9 mouse cellular contexts compared by ENCODE assay signal in genomic region chr15:3987981-3988380, GRCm38 (mm10). TPM values are rescaled to one million over a fixed set of nuclear protein-coding genes. Genes with fewer than 3 reads are reported as not detected.
DNase-seq lines count a peak whose midpoint lies in the region; ATAC-seq and TF ChIP-seq lines count a peak whose summit lies in the region.
"Had no signal": no experiment of that assay in that cellular context is flagged by ENCODE, and none has a peak within 500 bp of the region (broad histone marks: within the 10 kb centered on the region; RNA-seq: fewer than 3 reads in every experiment).

No protein-coding gene starts in this region.

- peak; percentile 79 for TF ChIP-seq CTCF in intestine, postnatal 0 days (IDR thresholded peaks at IDR 0.05; ENCODE audit: low read depth)
- peak; percentile 49 to 61 (median 50); a peak in 5 of 6 replicates for TF ChIP-seq CTCF in MEL (IDR thresholded peaks at IDR 0.05 in 2 of 3, conservative IDR thresholded peaks at IDR 0.05 in 1 of 3; ENCODE audit: control insufficient read depth in 1 of 3, insufficient read depth in 1 of 3, low read depth in 2 of 3, low read length in 3 of 3, poor library complexity in 1 of 3, severe bottlenecking in 1 of 3)

- no peak overlapping the region for H3K4me3 ChIP-seq in intestine, postnatal 0 days (ENCODE audit: low read depth, low read length)
- no peak overlapping the region for H3K4me3 ChIP-seq in intestine, embryonic 15.5 days (replicated peaks)
- no peak overlapping the region for H3K4me3 ChIP-seq in MEL (ENCODE audit: control insufficient read depth in 1 of 2, insufficient read depth in 1 of 2, low read depth in 2 of 2, low read length in 2 of 2)
- H3K4me3 ChIP-seq: limb, embryonic 13.5 days had no signal

- no peaks in the 10 kb centered on the region for H3K4me1 ChIP-seq in intestine, postnatal 0 days (replicated peaks; ENCODE audit: control insufficient read depth, insufficient read depth, low read length)
- no peaks in the 10 kb centered on the region for H3K4me1 ChIP-seq in intestine, embryonic 15.5 days (replicated peaks)
- H3K4me1 ChIP-seq in MEL (ENCODE audit: control insufficient read depth in 1 of 2, insufficient read depth in 2 of 2, low read length in 2 of 2), result no peaks in the 10 kb centered on the region; a peak in 2 of 4 replicates
- H3K4me1 ChIP-seq: limb, embryonic 13.5 days had no signal

- no peaks in the 10 kb centered on the region for H3K79me2 ChIP-seq in MEL (ENCODE audit: control insufficient read depth, insufficient read depth, low read length, poor library complexity)

- H3K36me3 ChIP-seq in intestine, postnatal 0 days (ENCODE audit: control insufficient read depth, insufficient read depth), result peaks cover 44% of the 10 kb centered on the region
- H3K36me3 ChIP-seq in intestine, embryonic 15.5 days, result peaks cover 22% of the 10 kb centered on the region
- H3K36me3 ChIP-seq in MEL (ENCODE audit: control insufficient read depth in 1 of 2, insufficient read depth in 2 of 2, low read length in 2 of 2), result peaks cover 7 to 19% of the 10 kb centered on the region in 2 experiments

- no peak for ATAC-seq in intestine, postnatal 0 days
- ATAC-seq in intestine, embryonic 15.5 days, result no peak
- 0 out of 2 replicates have a peak, but pooled peaks have one; percentile 57 for ATAC-seq in erythroid progenitor cell, adult 5-6 weeks (replicated peaks; ENCODE audit: low FRiP score, poor library complexity, severe bottlenecking)

- WGBS in intestine, postnatal 0 days, result 70% methylated on average over 2 of the region's 2 CpGs
- 70% methylated on average over 2 of the region's 2 CpGs for WGBS in intestine, embryonic 15.5 days

- no peaks in the 10 kb centered on the region for H3K9me3 ChIP-seq in intestine, postnatal 0 days (ENCODE audit: control insufficient read depth)
- H3K9me3 ChIP-seq in intestine, embryonic 15.5 days, result no peaks in the 10 kb centered on the region
- no peaks in the 10 kb centered on the region for H3K9me3 ChIP-seq in MEL (replicated peaks; ENCODE audit: insufficient read depth, low read length)
- H3K9me3 ChIP-seq: limb, embryonic 13.5 days had no signal

- H3K27ac ChIP-seq in intestine, postnatal 0 days (ENCODE audit: low read depth, low read length), result no peak overlapping the region
- H3K27ac ChIP-seq in intestine, embryonic 15.5 days, result no peak overlapping the region
- no peak overlapping the region for H3K27ac ChIP-seq in MEL (ENCODE audit: control insufficient read depth, low read depth, low read length)
- H3K27ac ChIP-seq: limb, embryonic 13.5 days had no signal

- peak; percentile 74 to 79 for DNase-seq in B cell, adult 2 months
- DNase-seq in MEL (ENCODE audit: low read depth, low spot score), result peak; percentile 71
- peak; percentile 68 for DNase-seq in lung, postnatal 36 days
- peak; percentile 26 to 27 for DNase-seq in thymus, postnatal 36 days
- no peak for DNase-seq in urinary bladder, adult 18-20 months (ENCODE audit: low spot score in 2 of 2)

- no peak overlapping the region for H3K4me2 ChIP-seq in intestine, postnatal 0 days (replicated peaks; ENCODE audit: low read depth)
- no peak overlapping the region for H3K4me2 ChIP-seq in intestine, embryonic 15.5 days (replicated peaks)
- H3K4me2 ChIP-seq: limb, embryonic 13.5 days had no signal

- TF ChIP-seq RAD21 in MEL (IDR thresholded peaks at IDR 0.05; ENCODE audit: low read depth, low read length), result peak; percentile 39

- H3K27me3 ChIP-seq in intestine, postnatal 0 days (replicated peaks; ENCODE audit: control insufficient read depth, insufficient read depth, low read length), result no peaks in the 10 kb centered on the region
- H3K27me3 ChIP-seq in intestine, embryonic 15.5 days (replicated peaks), result no peaks in the 10 kb centered on the region
- H3K27me3 ChIP-seq in MEL (ENCODE audit: control insufficient read depth in 1 of 2, insufficient read depth in 2 of 2, low read length in 2 of 2), result no peaks in the 10 kb centered on the region
- H3K27me3 ChIP-seq: limb, embryonic 13.5 days had no signal

- H3K9ac ChIP-seq in intestine, postnatal 0 days (ENCODE audit: low read depth, low read length), result no peak overlapping the region
- no peak overlapping the region for H3K9ac ChIP-seq in intestine, embryonic 15.5 days
- H3K9ac ChIP-seq in MEL (ENCODE audit: control insufficient read depth, low read depth, low read length, poor library complexity, severe bottlenecking), result no peak overlapping the region
- H3K9ac ChIP-seq: limb, embryonic 13.5 days had no signal

- TF ChIP-seq EP300 in MEL (IDR thresholded peaks at IDR 0.05; ENCODE audit: low read depth in 1 of 2, low read length in 2 of 2), result no peak

- no peak for TF ChIP-seq POLR2A in MEL (IDR thresholded peaks at IDR 0.05; ENCODE audit: control insufficient read depth in 1 of 2, insufficient read depth in 1 of 2, low read depth in 1 of 2, low read length in 2 of 2, poor library complexity in 1 of 2)

TF ChIP-seq in MEL, 35 proteins besides CTCF, POLR2A, EP300 and RAD21:
- no peak for TF ChIP-seq E2F4 (IDR thresholded peaks at IDR 0.05; ENCODE audit: borderline replicate concordance, low read depth, low read length)
- TF ChIP-seq TCF12 (IDR thresholded peaks at IDR 0.05; ENCODE audit: low read depth, low read length), result no peak
- peak; percentile 54 for TF ChIP-seq SMC3 (IDR thresholded peaks at IDR 0.05; ENCODE audit: low read depth, low read length)
- no peak for TF ChIP-seq RCOR1 (IDR thresholded peaks at IDR 0.05; ENCODE audit: low read depth, low read length)
- no peak for TF ChIP-seq POLR2AphosphoS2 (IDR thresholded peaks at IDR 0.05; ENCODE audit: low read length)
- no peak for TF ChIP-seq JUND (IDR thresholded peaks at IDR 0.05; ENCODE audit: low read depth, low read length)
- TF ChIP-seq ZC3H11A (IDR thresholded peaks at IDR 0.05; ENCODE audit: low read depth, low read length), result no peak
- TF ChIP-seq MAZ (IDR thresholded peaks at IDR 0.05; ENCODE audit: low read depth, low read length), result no peak
TF ChIP-seq in MEL: peak in this region for 1.

RNA-seq across cellular contexts. Expression of gene AW549877, which starts 7.6 kb away (rescaled TPM):
- 13.5 and 15.4 TPM in 2 replicates for polyA plus RNA-seq in intestine, postnatal 0 days (2015; fragmentation: Nextera tagmentation; extraction: Ambion mirVana)
- 29.3 and 31.6 TPM in 2 replicates for polyA plus RNA-seq in intestine, embryonic 15.5 days (2015; fragmentation: Nextera tagmentation; extraction: Ambion mirVana)
- 4.2 and 5.0 TPM in 2 replicates for total RNA-seq in MEL (2012; rRNA removed)
- 10 to 100 TPM in 1 of 2 experiments, not detected in 1; 13.5 TPM for polyA plus RNA-seq in MEL (2012; ENCODE audit: insufficient read depth in 1 of 2, insufficient read length in 2 of 2, low read depth in 1 of 2, low replicate concordance in 2 of 2, missing spikeins in 1 of 2)
- 18.7 and 25.2 TPM in 2 replicates for total RNA-seq in erythroid progenitor cell, adult 5-6 weeks (2015; ENCODE audit: low replicate concordance)
- 6.9 and 8.3 TPM in 2 replicates for total RNA-seq in erythroid progenitor cell, adult 5-6 weeks (2017; ENCODE audit: low replicate concordance)

RNA-seq across cellular contexts. Expression of gene Fbxo4, which starts 8.6 kb away (rescaled TPM):
- polyA plus RNA-seq in intestine, postnatal 0 days (2015; fragmentation: Nextera tagmentation; extraction: Ambion mirVana), result 18.8 and 19.2 TPM in 2 replicates
- polyA plus RNA-seq in intestine, embryonic 15.5 days (2015; fragmentation: Nextera tagmentation; extraction: Ambion mirVana), result 12.3 and 13.0 TPM in 2 replicates
- total RNA-seq in MEL (2012; rRNA removed), result 5.9 and 8.0 TPM in 2 replicates
- polyA plus RNA-seq in MEL (2012; ENCODE audit: insufficient read depth in 1 of 2, insufficient read length in 2 of 2, low read depth in 1 of 2, low replicate concordance in 2 of 2, missing spikeins in 1 of 2), result 1 to 10 TPM in 1 of 2 experiments, not detected in 1; 7.4 TPM
- total RNA-seq in erythroid progenitor cell, adult 5-6 weeks (2015; ENCODE audit: low replicate concordance), result 3.6 TPM in 1 of 2 replicates, not detected in the other
- total RNA-seq in erythroid progenitor cell, adult 5-6 weeks (2017; ENCODE audit: low replicate concordance), result 2.4 TPM in 1 of 2 replicates, not detected in the other

RNA-seq across cellular contexts. Expression of gene Oxct1, which starts 38.2 kb away (rescaled TPM):
- polyA plus RNA-seq in intestine, postnatal 0 days (2015; fragmentation: Nextera tagmentation; extraction: Ambion mirVana), result 44.9 and 49.6 TPM in 2 replicates
- 175 and 233 TPM in 2 replicates for polyA plus RNA-seq in intestine, embryonic 15.5 days (2015; fragmentation: Nextera tagmentation; extraction: Ambion mirVana)
- total RNA-seq in MEL (2012; rRNA removed), result 112 and 140 TPM in 2 replicates
- polyA plus RNA-seq in MEL (2012; ENCODE audit: insufficient read depth in 1 of 2, insufficient read length in 2 of 2, low read depth in 1 of 2, low replicate concordance in 2 of 2, missing spikeins in 1 of 2), result 100 to 1,000 TPM in 1 of 2 experiments, not detected in 1; 168 TPM
- 12.6 and 13.4 TPM in 2 replicates for total RNA-seq in erythroid progenitor cell, adult 5-6 weeks (2015; ENCODE audit: low replicate concordance)
- total RNA-seq in erythroid progenitor cell, adult 5-6 weeks (2017; ENCODE audit: low replicate concordance), result 26.7 and 27.3 TPM in 2 replicates

Comparison
In these comparisons a context has a peak if more than half of its experiments do, and no peak if none do; other contexts are left out.
1. DNase-seq: peak in B cell, adult 2 months (2 of 2), MEL (single experiment), lung, postnatal 36 days (single experiment) and thymus, postnatal 36 days (2 of 2); none in urinary bladder, adult 18-20 months (0 of 2).